Mouse (Mus musculus): ENCODE results near the gene Rplp0.
"Not testable (repeated sequence)": the region's sequence is repeated elsewhere in the genome, so short reads cannot be mapped to it uniquely, and the experiment has no call there.

Gene Rplp0

DNA sequence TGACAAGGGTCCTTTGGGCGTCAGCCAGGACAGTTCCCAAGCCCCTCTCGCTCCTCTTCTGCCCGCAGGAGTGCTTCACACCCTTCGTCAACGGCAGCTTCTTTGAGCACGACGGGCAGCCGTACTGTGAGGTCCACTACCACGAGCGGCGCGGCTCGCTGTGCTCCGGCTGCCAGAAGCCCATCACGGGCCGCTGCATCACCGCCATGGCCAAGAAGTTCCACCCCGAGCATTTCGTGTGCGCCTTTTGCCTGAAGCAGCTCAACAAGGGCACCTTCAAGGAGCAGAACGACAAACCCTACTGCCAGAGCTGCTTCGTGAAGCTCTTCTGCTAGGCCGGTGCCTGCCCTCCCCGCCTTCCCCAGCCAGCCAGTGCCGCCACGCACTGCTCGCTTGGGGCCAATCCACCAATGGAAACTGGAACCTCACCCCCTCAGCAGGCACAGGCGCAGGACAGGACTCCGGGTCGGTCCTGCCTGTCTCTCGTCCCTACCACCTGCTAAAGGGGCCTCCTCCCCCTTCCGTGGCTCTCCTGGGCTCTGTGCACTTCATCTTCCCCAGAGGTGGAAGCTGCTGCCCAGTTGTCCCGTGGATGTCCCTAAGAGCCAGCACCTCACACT, 5.4 kb upstream of the Rplp0 start:
- DNase-seq: peak; percentile 22

DNA sequence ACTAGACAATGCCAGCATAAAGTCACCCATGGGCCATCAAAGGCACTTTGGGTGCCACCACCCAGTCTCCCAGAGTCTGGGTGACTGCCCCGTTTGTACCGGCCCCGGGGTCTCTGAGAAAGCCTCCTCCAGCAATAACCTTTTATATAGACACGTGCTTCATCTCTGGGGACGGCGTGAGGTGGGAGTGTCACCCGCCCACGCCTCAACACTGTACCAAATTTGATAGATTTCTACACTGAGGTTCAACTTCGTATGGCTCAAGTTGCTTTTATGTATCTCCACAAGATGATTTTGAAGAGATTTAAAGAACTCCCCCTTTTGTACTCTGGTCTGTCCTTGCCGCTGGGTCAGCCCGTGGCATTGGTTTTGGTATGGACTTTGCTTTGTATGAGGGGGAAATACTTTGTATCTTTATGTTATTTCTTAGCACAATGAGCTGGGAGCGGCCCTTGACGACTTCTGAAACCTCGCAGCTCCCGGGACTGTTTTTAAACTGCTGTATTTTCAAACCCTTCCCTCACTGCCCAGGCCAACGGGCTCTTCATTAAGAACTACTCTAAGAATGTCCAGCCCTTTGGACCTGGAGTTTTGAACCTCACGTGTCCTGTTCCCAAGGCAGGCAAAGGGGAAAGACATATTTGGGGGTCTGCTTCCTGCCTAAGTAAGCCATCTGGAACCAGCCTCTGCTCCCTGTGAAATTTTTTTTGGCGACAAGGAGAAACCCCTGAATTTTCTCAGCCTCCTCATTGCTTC, 4.6 kb upstream of the Rplp0 start:
- peak; percentile 32 for DNase-seq

DNA sequence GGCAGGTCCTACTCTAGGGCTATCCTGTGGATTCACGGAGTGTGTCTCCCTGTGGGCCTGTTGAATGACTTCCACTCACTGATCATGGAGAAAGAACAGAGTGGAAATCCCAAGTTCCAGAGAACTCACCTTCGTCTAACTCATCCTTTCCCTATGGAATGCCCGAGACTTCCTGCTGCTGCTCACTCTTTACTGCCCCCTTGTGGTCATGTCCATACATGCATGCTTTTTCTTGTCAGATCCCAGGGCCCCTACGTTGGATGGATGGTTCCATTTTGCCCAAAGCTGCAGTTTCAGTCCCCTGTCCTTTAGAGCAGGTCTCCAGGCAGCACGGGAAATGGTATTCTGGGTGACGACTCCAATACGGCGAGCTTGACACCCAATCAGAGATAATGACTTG, 3.0 kb upstream of the Rplp0 start:
- DNase-seq: peak; percentile 88

- peak; percentile 55 for DNase-seq
Measured at GRCm38 (mm10) chr5:115558182-115558794, 979 bp upstream of the Rplp0 start.

DNA sequence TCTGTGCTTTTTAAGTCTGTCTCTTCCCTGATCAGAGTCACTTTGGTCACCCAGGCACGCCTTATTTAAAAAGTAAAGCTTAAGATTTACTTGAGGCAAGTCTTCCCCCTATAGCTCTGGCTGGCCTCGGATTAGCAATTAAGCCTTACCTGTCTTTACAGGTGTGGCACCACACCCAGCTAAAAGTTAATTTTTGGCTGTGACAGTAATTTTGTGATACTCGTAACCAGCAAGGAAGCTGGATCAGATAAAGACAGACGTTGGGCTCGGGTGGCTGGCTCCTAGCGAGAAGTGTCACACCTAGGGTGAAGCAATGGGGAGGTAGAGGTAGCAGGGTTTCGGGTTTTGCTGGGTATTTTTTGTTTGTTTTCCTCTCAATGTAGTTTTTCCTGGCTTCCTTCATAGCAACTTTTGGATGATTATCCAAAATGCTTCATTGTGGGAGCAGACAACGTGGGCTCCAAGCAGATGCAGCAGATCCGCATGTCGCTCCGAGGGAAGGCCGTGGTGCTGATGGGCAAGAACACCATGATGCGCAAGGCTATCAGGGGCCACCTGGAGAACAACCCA, 1.2 kb downstream of the Rplp0 start:
- no peak for DNase-seq

GRCm38 (mm10) chr5:115563771-115564585, 4.7 kb downstream of the Rplp0 start:
- no peak for DNase-seq

DNA sequence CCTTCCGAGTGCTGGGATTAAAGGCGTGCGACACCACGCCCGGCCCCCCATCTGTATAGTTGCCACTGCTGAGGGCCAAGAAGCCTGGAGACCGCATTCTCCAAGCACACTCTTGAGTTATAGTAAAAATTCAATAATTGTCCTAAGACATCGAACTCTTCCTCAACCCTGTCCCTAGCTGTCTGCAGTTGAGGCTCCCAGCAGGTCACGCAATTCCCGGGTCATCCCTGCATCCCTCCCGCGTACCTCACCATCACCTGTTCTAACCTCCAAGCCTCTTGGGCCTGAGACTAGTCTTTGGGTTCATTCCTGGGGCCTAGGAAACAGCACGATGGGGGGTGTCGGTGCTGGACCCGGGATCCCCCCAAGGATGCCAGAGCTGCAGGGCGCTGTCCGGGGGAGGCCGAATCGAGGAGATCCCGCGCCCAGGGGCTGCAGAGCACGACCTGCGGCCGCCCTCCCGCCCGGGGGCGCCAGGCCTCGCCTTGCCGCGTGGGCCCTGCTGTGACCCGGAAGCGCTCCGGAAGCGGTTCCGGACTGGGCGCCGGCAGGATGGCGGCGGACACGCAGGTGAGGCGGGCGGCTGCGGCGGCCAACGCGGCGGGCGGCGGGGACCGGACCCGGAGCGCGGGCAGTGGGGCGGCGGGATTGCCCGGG, 5.6 kb downstream of the Rplp0 start, which contains the start of gene Gcn1l1:
Gene Gcn1l1, plus strand, starts transcription at position 518 of the 657 bp plus-strand sequence.
- DNase-seq: peak; percentile 72

- DNase-seq: no peak
Measured at GRCm38 (mm10) chr5:115565403-115565802, 6.1 kb downstream of the Rplp0 start.

GRCm38 (mm10) chr5:115568681-115569080, 9.4 kb downstream of the Rplp0 start:
- no peak for DNase-seq

DNA sequence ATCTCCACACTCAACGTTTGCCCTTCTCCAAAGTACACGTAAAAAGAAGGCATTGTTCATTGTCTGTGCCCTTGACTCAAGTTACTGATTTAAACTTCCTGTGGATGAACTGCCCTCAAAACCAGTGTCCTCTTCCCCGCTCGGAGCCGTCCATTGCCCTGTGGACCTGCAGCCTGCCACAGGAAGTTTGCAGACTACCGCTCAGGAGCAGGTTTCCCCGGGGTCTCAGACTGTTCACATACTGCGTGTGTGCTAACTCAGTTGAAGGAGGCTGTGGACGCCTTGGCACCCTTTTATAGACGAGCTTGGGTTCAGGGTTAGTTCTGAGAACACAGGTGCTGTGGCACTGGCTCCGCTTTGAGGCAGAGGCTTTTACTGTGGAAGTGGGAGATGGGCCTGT, 10.0 kb downstream of the Rplp0 start:
- no peak for DNase-seq

DNA sequence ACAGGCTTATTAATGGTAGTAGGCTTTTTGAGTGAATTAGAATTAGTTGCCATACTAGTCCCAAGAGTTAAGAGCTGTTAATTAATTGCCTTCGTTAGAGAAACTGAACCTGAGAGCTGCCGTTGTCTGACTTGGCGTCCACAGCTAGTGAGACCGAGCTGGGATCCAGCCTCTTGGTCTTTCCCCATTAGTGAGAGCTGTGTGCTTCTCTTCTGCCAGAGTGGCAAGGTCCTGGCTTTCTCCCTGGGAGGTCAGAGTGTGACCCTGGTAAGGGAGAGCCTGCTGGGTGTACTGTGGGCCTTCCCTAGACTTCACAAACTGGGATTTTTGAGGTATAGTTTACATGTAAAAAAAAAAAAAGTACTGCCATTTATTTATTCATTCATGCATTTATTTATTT, 10.5 kb downstream of the Rplp0 start:
- no peak for DNase-seq

DNA sequence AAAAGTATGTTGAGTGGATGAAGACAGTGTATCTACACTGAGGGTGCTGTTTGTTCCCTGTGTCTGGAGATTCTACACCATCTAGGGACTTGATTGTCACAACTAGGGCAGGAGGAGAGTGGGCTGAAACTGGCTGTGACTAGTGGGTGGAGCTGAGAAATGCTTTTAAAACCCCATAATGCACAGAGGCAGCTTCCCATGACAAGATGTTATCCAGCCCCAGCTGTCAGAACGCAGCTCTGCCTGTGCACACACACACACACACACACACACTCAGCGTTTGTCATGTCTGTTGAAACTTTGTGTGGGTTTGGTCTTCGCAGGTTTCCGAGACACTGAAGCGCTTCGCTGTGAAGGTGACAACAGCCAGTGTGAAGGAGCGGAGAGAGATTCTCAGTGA, 11.8 kb downstream of the Rplp0 start:
- no peak for DNase-seq

GRCm38 (mm10) chr5:115572679-115573535, 13.6 kb downstream of the Rplp0 start:
- DNase-seq: no peak

- no peak for DNase-seq
Measured at GRCm38 (mm10) chr5:115574992-115575391, 15.7 kb downstream of the Rplp0 start.

DNA sequence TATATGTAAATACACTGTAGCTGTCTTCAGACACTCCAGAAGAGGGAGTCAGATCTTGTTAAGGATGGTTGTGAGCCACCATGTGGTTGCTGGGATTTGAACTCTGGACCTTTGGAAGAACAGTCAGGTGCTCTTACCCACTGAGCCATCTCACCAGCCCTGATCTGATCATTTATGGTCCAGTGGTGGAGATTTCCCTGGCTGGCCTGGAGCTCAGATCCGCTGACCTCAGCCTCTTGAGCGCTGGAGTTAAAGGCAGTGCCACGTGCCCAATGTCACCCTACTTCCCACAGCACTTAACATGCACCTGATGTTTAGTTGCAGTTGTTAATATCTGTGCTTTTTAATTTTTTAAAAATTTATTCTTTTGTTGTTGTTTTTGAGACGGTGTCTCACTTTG, 18.4 kb downstream of the Rplp0 start:
- not testable (repeated sequence) for DNase-seq

DNA sequence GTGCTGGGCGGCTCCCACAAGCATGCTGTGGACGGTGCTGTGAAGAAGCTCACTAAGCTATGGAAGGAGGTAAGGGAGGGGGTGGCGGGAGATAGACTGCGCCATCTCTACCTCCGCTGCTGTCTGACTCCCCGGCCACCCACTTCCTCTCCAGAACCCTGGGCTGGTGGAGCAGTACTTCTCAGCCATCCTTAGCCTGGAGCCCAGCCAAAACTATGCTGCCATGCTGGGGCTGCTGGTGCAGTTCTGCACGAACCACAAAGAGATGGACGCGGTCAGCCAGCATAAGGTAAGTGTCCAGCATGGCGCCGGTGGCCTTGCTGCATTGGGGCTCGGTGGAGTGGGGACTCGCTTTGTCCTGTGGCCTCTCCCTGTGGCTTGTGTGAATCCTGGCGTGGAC, 19.7 kb downstream of the Rplp0 start:
- peak; percentile 42 for DNase-seq

DNA sequence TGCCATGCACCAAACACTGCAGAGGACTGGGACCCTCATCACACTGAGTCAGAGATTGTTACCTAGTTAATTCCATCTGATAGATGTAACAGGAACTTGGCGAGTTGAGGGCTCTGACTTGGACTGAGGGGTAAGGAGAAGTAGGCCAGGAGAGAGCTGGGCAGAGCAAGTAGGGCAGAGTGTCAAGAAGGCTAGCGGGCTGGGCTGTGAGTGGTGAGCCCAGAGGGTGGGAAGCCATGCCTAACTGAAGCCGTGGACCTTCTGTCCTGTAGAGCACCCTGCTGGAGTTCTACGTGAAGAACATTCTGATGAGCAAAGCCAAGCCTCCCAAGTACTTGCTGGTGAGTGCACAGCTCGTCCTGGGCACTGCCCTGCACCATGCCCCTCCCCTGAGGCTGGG, 20.1 kb downstream of the Rplp0 start:
- DNase-seq: no peak

DNA sequence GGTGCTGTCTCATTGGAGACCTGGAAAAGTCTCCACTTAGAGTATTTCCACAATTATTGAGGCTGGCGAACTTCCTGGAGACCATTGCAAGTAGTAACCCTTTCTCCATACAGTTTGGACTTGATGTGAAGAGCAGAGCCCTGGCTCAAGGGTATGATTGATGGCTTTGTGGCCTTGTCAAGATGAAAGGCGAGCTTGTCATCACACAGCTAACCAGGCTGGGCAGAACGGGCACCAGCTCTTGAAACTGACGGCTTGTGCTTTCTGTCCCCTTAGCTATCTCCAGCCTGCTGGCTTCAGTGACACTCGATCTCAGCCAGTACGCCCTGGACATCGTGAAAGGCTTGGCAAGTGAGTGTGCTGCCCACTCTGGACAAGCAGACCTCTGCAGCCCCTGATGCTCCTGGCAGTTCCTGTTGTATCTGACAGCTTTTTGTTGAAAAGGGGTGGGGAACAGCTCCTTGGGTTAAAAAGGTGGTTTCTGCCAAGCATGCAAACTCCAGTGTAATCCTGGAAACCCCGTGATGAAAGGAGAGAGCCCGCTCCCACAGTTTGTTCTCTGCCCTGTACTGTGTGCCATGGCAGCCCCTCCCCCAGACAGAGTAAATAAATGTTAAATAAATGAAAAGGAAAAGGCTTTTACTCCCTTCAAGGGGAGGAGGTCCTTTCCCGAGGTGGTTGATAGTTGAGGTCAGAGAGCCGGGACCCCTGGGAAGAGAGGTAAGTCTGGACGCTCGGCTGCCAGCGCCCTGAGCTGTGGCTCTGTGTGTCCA, 21.1 kb downstream of the Rplp0 start:
- no peak for DNase-seq

- DNase-seq: no peak
Measured at GRCm38 (mm10) chr5:115581662-115582061, 22.4 kb downstream of the Rplp0 start.

GRCm38 (mm10) chr5:115585616-115586015, 26.3 kb downstream of the Rplp0 start:
- DNase-seq: no peak

- DNase-seq: no peak
Measured at GRCm38 (mm10) chr5:115586166-115586565, 26.9 kb downstream of the Rplp0 start.
